10 mouse cellular contexts compared by ENCODE assay signal in genomic region chr13:19052090-19052489, GRCm38 (mm10).
"Had no signal": no experiment of that assay in that cellular context is flagged by ENCODE, and none has a peak within 500 bp of the region (broad histone marks: within the 10 kb centered on the region; RNA-seq: fewer than 3 reads in every experiment).

No protein-coding gene starts in this region.

- ATAC-seq: lung, postnatal 0 days; midbrain, embryonic 13.5 days; midbrain, embryonic 15.5 days had no signal

- DNase-seq: lung, adult 2 months; lung, postnatal 14 days; lung, postnatal 36 days; right cerebral cortex, postnatal 14 days; thymus, adult 2 months; thymus, postnatal 25 days; thymus, postnatal 4 days had no signal
